Mouse (Mus musculus) forebrain, embryonic 10.5 days (tissue): ENCODE data around the gene Trpc6. TPM values are rescaled to one million over a fixed set of nuclear protein-coding genes. Genes with fewer than 3 reads are reported as not detected.

Source experiments
- DNase-seq: peaks from one replicate; pipeline ENCODE4 v3.0.0-alpha.2; 2017; ENCODE audit warnings: low spot score; ENCODE audit errors: extremely low spot score
- H3K27ac ChIP-seq: fragments of 300-500 bp; sonication (generic); 2 replicates; pipeline ENCODE4 v1.5.1; 2016; ENCODE audit warnings: mild to moderate bottlenecking
- H3K27me3 ChIP-seq: fragments of 300-500 bp; sonication (generic); 2 replicates; pipeline ENCODE4 v1.6.1; 2016; ENCODE audit warnings: mild to moderate bottlenecking; ENCODE audit not compliant: poor library complexity, severe bottlenecking
- H3K36me3 ChIP-seq: fragments of 300-500 bp; sonication (generic); replicated peaks from 2 replicates; pipeline ENCODE4 v1.6.1; 2016; ENCODE audit warnings: mild to moderate bottlenecking, moderate library complexity
- H3K4me1 ChIP-seq: fragments of 300-500 bp; sonication (generic); 2 replicates; pipeline ENCODE4 v1.6.1; 2016
- H3K4me3 ChIP-seq: fragments of 300-500 bp; sonication (generic); 2 replicates; pipeline ENCODE4 v1.5.1; 2016; ENCODE audit warnings: mild to moderate bottlenecking, moderate library complexity
- H3K9me3 ChIP-seq: fragments of 300-500 bp; sonication (generic); 2 replicates; pipeline ENCODE4 v1.6.1; 2016; ENCODE audit warnings: mild to moderate bottlenecking, moderate library complexity
- WGBS: fragments of 180-500 bp; shearing (Covaris S2); methylation state at CpG from one replicate; pipeline ENCODE4 v1.1.7; 2016; 5-methylcytosine and 5-hydroxymethylcytosine counted together
- polyA plus RNA-seq: library from polyadenylated mRNA; unstranded; fragments of >200 nt; fragmentation: Nextera tagmentation; extraction: Ambion mirVana; gene quantifications from 2 replicates; pipeline ENCODE4 v1.2.1, GENCODE M21; 2016

Gene Trpc6
- 1.5 and 1.7 TPM in 2 replicates for polyA plus RNA-seq

GRCm38 (mm10) chr9:8544041-8544794, at the start of gene Trpc6:
Trpc6 (plus strand) TSS chr9:8544142.
- H3K36me3 ChIP-seq = no peaks in the 10 kb centered on the region
- peak within 1 kb of the TSS; percentile 76 for H3K27ac ChIP-seq
- peak; percentile 45 for DNase-seq
- H3K4me1 ChIP-seq = peaks cover 13% of the 10 kb centered on the region
- WGBS = under 1% methylated on average over 44 of the region's 44 CpGs
- H3K4me3 ChIP-seq = peak within 1 kb of the TSS; percentile 64
- H3K9me3 ChIP-seq = no peaks in the 10 kb centered on the region
- H3K27me3 ChIP-seq = peaks cover 41% of the 10 kb centered on the region

GRCm38 (mm10) chr9:8520911-8521310, 23.0 kb upstream of the Trpc6 start:
- H3K4me1 ChIP-seq = no peaks in the 10 kb centered on the region
- no peaks in the 10 kb centered on the region for H3K27me3 ChIP-seq
- H3K36me3 ChIP-seq = no peaks in the 10 kb centered on the region
- H3K4me3 ChIP-seq = no peak overlapping the region
- H3K27ac ChIP-seq = no peak overlapping the region
- no peaks in the 10 kb centered on the region for H3K9me3 ChIP-seq
- no peak for DNase-seq

- Histone ChIP-seq H3K27ac (no peak overlapping the region), H3K36me3 (no peaks in the 10 kb centered on the region), H3K9me3 (no peaks in the 10 kb centered on the region), H3K4me1 (no peaks in the 10 kb centered on the region), H3K4me3 (no peak overlapping the region), H3K27me3 (no peaks in the 10 kb centered on the region)
- WGBS = 92% methylated on average over 1 of the region's 1 CpGs
- no peak for DNase-seq
Measured at GRCm38 (mm10) chr9:8533670-8534069, 10.3 kb upstream of the Trpc6 start.

- Histone ChIP-seq H3K4me1 (peaks cover 13% of the 10 kb centered on the region), H3K27ac (no peak overlapping the region), H3K36me3 (no peaks in the 10 kb centered on the region), H3K9me3 (no peaks in the 10 kb centered on the region), H3K27me3 (peaks cover 41% of the 10 kb centered on the region), H3K4me3 (peak overlapping the region; percentile 64; the same call in 1 of the 2 replicates)
- 64% methylated on average over 2 of the region's 2 CpGs for WGBS
- no peak for DNase-seq
Measured at GRCm38 (mm10) chr9:8545236-8545635, 1.3 kb downstream of the Trpc6 start.

GRCm38 (mm10) chr9:8558574-8558973, 14.6 kb downstream of the Trpc6 start:
- DNase-seq = no peak
- Histone ChIP-seq H3K27ac (no peak overlapping the region), H3K27me3 (no peaks in the 10 kb centered on the region), H3K36me3 (no peaks in the 10 kb centered on the region), H3K4me3 (no peak overlapping the region), H3K4me1 (no peaks in the 10 kb centered on the region), H3K9me3 (no peaks in the 10 kb centered on the region)
- WGBS = 79% methylated on average over 1 of the region's 1 CpGs

- Histone ChIP-seq H3K36me3 (no peaks in the 10 kb centered on the region), H3K9me3 (no peaks in the 10 kb centered on the region), H3K4me1 (no peaks in the 10 kb centered on the region), H3K27me3 (no peaks in the 10 kb centered on the region), H3K4me3 (no peak overlapping the region), H3K27ac (no peak overlapping the region)
- WGBS = 52% methylated on average over 6 of the region's 6 CpGs
- peak; percentile 16 for DNase-seq
Measured at GRCm38 (mm10) chr9:8592618-8593017, 48.7 kb downstream of the Trpc6 start.

GRCm38 (mm10) chr9:8597089-8597488, 53.1 kb downstream of the Trpc6 start:
- Histone ChIP-seq H3K4me3 (no peak overlapping the region), H3K27me3 (no peaks in the 10 kb centered on the region), H3K4me1 (no peaks in the 10 kb centered on the region), H3K9me3 (no peaks in the 10 kb centered on the region), H3K36me3 (no peaks in the 10 kb centered on the region), H3K27ac (no peak overlapping the region)
- WGBS = 49% methylated on average over 1 of the region's 1 CpGs
- no peak for DNase-seq

- Histone ChIP-seq H3K27me3 (no peaks in the 10 kb centered on the region), H3K9me3 (no peaks in the 10 kb centered on the region), H3K4me3 (no peak overlapping the region), H3K4me1 (no peaks in the 10 kb centered on the region), H3K36me3 (no peaks in the 10 kb centered on the region), H3K27ac (no peak overlapping the region)
- DNase-seq = no peak
Measured at GRCm38 (mm10) chr9:8606816-8607491, 63.0 kb downstream of the Trpc6 start.

GRCm38 (mm10) chr9:8634344-8634743, 90.4 kb downstream of the Trpc6 start:
- DNase-seq = peak; percentile 15
- H3K27me3 ChIP-seq = no peaks in the 10 kb centered on the region
- H3K4me3 ChIP-seq = no peak overlapping the region
- no peaks in the 10 kb centered on the region for H3K36me3 ChIP-seq
- WGBS = 57% methylated on average over 2 of the region's 2 CpGs
- no peaks in the 10 kb centered on the region for H3K4me1 ChIP-seq
- H3K9me3 ChIP-seq = no peaks in the 10 kb centered on the region
- H3K27ac ChIP-seq = no peak overlapping the region

- Histone ChIP-seq H3K27me3 (no peaks in the 10 kb centered on the region), H3K4me3 (no peak overlapping the region), H3K9me3 (no peaks in the 10 kb centered on the region), H3K4me1 (no peaks in the 10 kb centered on the region), H3K36me3 (no peaks in the 10 kb centered on the region), H3K27ac (no peak overlapping the region)
- DNase-seq = no peak
- WGBS = 82% methylated on average over 5 of the region's 5 CpGs
Measured at GRCm38 (mm10) chr9:8643453-8643852, 99.5 kb downstream of the Trpc6 start.

GRCm38 (mm10) chr9:8655347-8655746, 111.4 kb downstream of the Trpc6 start:
- Histone ChIP-seq H3K4me1 (no peaks in the 10 kb centered on the region), H3K9me3 (peaks cover under 1% of the 10 kb centered on the region; the same call in 1 of the 2 replicates), H3K36me3 (no peaks in the 10 kb centered on the region), H3K27ac (no peak overlapping the region), H3K27me3 (no peaks in the 10 kb centered on the region), H3K4me3 (no peak overlapping the region)
- DNase-seq = no peak

GRCm38 (mm10) chr9:8672944-8673343, 129.0 kb downstream of the Trpc6 start:
- no peak overlapping the region for H3K27ac ChIP-seq

GRCm38 (mm10) chr9:8676607-8677006, 132.7 kb downstream of the Trpc6 start:
- DNase-seq = no peak
- Histone ChIP-seq H3K4me1 (no peaks in the 10 kb centered on the region), H3K4me3 (no peak overlapping the region), H3K36me3 (no peaks in the 10 kb centered on the region), H3K27me3 (no peaks in the 10 kb centered on the region), H3K27ac (no peak overlapping the region), H3K9me3 (no peaks in the 10 kb centered on the region)
- WGBS = 68% methylated on average over 1 of the region's 1 CpGs

More at GRCm38 (mm10) chr9:8672944-8673343, 129.0 kb downstream of the Trpc6 start:
- no peaks in the 10 kb centered on the region for H3K27me3 ChIP-seq
- 88% methylated on average over 1 of the region's 1 CpGs for WGBS
- DNase-seq = no peak
- H3K36me3 ChIP-seq = no peaks in the 10 kb centered on the region
- no peak overlapping the region for H3K4me3 ChIP-seq
- no peaks in the 10 kb centered on the region for H3K9me3 ChIP-seq
- H3K4me1 ChIP-seq = no peaks in the 10 kb centered on the region
